Mouse (Mus musculus): ENCODE measurements around the gene Des.

- TF ChIP-seq POLR2A (IDR thresholded peaks at IDR 0.05; ENCODE audit: borderline replicate concordance, extremely low read depth, low read depth, low read length) (no peak), CTCF (IDR thresholded peaks at IDR 0.05; ENCODE audit: insufficient read depth, low read length) (no peak)
Measured at GRCm38 (mm10) chr1:75361123-75361522, 994 bp downstream of the Des start.
